Mouse (Mus musculus) ovary, postnatal 10 days (tissue): ENCODE measurements at regions not wholly inside any gene's neighbourhood (a gene's known extent, or its start where the extent isn't known, plus 50 kb on each side); places are given as distances from the start of the nearest gene placed in this dataset.
"Not testable (repeated sequence)": the region's sequence is repeated elsewhere in the genome, so short reads cannot be mapped to it uniquely, and the experiment has no call there.

Experiments
- DNase-seq: peaks from one replicate; pipeline ENCODE4 v3.0.0; 2022; ENCODE audit warnings: low spot score

DNA sequence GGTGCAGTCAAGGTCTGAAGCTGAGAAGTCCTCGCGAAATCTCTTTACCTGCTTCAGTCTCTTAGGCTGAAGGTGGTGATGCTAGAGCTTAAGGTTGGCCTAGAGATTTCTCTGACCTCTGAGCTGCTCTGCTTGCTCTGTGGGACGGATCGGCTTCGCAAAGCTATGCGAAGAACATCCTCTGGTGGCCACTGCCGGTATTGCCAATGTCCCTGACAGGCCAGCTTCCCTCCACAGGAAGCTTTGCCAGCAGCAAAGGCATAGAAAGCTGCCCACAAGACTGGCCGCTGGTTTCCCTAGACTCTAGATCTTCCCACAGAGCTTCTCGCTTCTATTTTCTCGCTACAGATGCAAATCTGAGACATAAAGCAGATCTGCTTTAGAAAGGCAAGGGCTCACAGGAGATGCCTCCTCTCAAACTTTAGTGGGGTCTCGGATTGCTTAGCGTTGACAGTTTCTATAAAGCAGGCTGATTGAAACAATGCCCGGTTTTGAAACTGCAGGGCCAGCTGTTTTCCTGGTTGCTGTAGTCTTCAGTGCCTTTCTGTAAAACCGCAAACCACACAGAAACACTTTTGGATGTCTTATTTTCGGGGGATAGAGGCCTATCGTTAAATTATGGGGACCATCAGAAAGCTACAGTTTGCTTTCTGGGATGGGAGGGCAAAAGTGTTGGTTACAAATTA is 153.7 kb downstream of the Car8 start:
- DNase-seq, result peak; percentile 62

GRCm38 (mm10) chr4:8079349-8079748 is 159.5 kb downstream of the Car8 start:
- no peak for DNase-seq

DNA sequence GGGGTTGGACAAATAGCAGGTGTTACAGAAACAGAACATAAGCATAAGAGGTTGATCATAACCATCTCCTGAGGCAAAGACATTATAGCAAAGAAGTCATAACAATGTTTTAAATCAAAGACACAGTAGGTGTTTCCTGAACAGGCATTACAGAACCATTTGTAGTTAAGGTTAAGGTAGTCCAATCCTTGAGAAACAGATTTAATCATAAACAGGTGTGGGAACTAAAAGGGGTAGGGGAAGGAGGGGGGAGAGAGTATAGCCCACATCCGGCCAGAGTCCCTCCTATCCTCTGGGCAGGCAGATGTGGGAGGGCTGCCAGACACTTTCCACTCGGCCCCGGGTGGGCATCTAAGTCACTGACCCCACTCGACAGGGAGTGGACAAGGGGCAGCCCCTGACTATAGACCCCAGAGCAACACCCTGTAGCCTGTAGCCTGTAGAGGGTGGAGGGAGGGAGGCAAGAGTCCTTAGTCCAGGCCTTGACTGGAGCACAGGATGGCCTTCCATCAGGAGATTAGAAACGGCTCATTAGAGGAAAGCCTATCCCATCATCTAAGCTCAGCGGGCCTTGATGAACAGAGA is 165.8 kb downstream of the Car8 start:
- DNase-seq, result no peak

GRCm38 (mm10) chr4:8070693-8071092 is 168.1 kb downstream of the Car8 start:
- DNase-seq, result not testable (repeated sequence)

DNA sequence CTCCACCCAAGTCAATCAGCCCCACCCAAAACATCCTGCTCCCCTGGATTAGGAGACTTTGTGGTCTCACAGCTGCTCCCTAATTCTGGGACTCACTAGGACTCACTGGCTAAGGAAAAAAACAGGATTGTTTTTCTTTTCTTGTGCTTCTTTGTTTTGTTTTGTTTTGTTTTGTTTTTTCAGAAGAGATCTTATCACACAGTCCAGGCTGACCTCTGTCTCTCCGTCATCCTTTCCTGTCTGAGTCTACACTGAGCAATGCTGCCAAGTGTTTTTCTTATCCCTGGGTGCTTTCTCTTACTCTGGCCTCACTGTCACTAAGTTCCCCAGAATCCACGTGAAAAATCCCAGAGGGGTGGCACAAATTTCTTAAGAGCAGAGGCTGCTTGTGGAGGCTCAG is 170.8 kb downstream of the Car8 start:
- DNase-seq, result no peak

- DNase-seq, result no peak
These were observed 197.1 kb downstream of the Car8 start for GRCm38 (mm10) chr4:8041776-8042175.

DNA sequence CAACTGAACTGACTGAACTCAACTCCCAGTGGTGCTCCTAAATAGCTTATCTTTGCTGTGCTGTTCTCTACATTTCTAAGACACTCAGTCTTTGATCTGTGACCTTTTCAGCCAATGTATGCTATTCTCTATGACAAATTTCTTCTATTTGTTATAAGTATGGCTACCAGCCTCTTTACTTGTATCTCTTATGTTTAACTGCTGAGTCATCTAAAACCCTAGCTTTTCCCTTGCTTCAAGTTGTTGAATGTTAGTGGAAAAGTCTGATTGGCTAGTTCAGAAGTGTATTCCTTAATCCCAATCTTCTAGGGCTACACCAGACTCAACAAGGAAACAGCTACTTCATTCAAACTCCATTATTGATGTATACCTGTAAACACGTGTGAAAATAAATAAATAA is 201.0 kb downstream of the Car8 start:
- DNase-seq, result no peak

DNA sequence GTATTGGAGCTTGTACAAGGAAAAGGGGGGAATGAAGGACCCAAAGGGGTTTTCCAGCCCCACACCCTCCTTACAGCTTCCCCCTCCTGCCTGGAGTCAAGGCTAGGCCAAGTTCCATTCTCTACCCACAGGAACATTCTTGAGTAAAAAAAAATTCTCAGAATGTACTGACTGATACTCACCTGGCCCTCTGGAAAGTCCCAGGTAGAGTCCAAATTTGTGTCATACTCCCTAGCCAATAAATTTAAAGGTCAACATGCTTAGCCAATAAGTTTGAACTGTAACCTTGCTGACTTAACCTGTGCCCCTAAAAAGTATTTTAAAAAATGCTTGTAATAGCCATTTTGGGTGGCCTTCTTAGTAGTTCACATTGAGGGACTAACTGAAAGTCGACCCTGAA is 205.4 kb downstream of the Car8 start:
- not testable (repeated sequence) for DNase-seq

- DNase-seq, result no peak
These were observed 233.7 kb downstream of the Car8 start for GRCm38 (mm10) chr4:8005155-8005554.

DNA sequence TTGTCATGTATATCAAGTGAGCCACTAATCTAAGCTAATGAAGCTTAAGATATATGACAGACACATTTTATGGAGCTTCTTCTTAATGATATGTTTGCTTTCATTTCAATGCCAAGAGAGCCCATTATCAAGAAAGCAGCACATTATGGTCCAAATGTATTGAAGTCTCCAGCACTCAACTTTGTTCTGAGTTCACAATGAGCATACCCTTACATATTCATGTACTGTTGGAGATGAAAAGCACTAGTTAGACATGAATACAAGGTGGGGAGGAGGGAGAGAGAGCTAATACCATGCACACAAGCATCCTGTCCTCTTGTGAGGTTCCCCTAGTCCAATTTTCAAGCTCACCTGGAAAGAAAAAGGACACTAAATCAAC is 241.3 kb downstream of the Car8 start:
- DNase-seq, result no peak

GRCm38 (mm10) chr4:7996923-7997574 is 241.8 kb downstream of the Car8 start:
- no peak for DNase-seq

GRCm38 (mm10) chr4:7992944-7993343 is 245.9 kb downstream of the Car8 start:
- DNase-seq, result no peak

DNA sequence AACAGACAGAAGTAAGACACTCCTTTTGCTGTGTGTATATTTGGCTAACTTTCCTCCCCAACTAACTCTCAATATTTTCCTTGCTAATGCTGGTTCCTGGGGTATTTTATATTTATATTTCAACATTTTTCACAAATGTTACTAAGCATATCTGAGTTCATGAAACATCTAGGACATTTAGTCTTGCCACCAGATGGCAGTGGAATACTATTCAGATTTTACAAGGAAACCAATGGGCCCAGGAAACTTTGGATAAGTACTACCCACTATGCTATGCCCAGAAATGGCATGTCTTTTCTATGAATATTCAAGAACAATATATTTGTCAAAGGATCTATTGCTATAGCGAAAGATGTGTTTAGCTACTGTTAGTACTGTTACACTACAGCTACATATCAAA is 251.1 kb downstream of the Car8 start:
- DNase-seq, result no peak

DNA sequence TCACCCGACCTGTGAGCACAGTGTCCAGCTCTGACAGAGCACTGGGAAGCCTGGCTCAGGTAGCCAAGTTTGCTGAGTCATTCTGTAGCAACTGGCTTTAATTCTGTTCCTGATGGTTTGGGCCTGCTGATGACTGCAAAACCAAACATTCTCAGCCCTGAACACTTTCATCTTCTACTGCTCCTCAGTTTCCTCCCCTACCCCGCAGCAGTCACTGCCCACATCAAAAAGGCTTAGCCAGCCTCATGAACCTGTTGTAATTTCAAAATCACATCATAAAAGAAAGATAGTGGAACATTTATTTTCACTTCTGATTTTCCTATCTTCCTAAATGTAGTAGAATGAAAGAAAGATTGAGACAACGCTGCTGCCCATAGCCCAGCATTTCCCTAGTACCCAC is 251.5 kb downstream of the Car8 start:
- no peak for DNase-seq

DNA sequence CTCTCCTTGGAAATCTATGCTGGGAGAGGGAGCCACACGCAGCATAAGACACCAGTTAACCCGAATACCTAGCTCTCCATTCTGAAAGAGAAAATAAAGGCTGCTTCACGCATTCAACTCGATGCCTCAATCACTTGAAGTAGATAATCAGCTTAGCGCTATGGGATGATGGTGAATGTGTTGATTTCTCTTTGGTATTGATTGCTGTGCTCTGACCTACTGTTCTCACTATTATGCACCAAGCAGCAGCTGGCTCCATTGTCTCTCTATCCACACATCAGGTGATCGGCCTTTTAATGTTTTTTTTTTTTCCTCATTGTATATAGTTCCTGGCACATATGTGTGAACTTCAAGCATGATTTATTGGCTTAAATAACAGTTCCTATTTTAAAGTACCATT is 254.0 kb downstream of the Car8 start:
- DNase-seq, result no peak

DNA sequence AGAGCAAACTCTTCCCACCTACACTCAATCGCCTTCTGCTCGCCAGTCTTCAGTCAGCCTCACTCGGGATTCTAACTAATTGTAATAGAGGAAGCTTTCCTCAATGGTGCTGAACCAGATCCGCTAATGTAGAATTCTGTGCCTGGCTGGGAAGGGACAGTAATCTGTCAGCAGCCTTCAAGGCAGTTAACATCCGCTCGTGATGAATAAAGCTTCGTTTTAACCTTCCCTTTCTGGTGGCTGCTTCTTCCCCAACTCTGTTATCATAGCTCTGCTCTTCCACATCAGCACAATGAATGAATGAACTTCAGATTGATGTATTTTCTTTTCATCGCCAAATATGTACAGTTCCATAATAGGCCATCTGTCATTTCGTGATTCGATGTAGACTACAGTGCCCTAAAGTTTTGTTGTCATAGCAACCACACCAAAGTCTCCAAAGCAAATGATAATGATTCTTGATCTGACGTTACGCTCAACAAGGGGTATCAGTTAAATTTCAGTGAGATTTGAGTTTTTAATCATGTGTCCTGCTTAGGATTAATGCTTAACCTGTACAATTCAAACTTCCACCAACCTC is 259.0 kb downstream of the Car8 start:
- no peak for DNase-seq

DNA sequence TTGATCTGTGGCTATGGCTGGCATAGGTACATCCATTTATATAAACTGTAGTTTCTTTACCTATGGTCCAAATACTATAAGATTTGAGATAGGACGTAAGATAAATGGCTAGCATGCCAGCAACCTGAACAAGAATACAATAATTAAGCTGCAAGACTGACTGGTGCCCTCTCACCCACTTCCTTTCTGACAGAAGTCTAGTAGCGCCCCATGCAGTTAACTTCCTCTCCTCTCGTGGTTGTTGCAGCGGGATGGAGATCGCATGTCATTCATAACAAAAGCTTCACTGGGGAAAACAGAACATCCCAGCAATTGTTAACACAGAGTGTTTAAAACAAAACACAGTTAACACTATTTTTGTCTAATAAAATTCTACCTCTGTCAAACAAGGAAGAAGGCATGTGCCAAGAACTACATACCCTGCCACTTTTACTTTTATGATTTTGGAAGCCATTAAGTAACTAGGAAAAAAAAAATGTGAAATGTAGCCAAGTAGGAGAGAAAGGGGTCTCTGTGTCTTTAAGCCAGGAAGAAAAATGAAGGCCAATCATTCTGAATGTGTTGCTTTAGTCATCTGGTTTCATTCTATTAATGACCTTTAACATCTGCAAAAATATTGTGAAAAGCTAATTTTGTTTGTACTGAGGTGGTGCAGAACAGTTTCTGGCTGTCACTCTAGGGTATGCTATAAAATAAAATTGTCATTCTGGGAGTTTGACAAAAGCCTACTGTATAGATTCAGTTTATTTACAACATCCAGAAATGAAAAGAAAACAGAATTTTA is 261.0 kb downstream of the Car8 start:
- DNase-seq, result no peak

DNA sequence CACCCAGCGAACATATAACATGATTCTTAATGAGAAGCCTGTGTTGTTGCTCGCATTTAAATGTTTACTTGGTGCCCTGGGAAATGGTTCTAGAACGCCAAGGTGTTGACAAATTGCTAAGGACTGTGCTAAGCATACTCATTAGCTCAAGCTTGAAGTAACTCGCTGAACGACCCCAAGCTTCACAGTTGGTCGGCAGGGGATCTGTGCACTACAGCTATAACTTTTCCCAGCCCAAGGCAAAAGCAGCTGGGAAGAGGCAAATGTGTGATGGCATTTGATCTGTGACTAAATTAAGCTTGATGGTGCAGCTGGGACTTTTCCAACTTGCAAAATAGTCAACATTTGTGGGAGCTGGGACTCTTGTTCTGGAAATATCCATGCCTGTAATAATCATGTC is 268.6 kb downstream of the Car8 start:
- DNase-seq, result no peak

DNA sequence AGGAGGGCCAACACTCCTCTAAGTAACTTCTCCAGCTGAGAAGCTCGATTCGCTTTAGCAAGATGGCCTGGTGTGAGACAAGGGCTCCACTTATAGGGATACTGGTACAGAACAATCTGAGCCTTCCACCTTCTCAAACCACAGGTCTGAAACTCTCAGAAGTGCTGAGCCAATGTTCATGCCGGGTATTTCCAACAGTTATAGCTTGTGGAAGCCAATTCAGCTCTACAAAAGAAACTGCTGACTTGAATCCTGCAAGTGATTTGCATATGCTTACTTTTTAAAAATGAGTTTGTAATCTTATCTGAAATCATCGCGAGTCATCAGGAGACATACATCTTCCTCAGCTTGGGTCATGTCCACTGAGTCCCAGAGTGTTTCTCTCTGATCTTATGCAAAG is 273.2 kb downstream of the Car8 start:
- no peak for DNase-seq

GRCm38 (mm10) chr4:7961521-7962172 is 277.2 kb downstream of the Car8 start:
- no peak for DNase-seq

DNA sequence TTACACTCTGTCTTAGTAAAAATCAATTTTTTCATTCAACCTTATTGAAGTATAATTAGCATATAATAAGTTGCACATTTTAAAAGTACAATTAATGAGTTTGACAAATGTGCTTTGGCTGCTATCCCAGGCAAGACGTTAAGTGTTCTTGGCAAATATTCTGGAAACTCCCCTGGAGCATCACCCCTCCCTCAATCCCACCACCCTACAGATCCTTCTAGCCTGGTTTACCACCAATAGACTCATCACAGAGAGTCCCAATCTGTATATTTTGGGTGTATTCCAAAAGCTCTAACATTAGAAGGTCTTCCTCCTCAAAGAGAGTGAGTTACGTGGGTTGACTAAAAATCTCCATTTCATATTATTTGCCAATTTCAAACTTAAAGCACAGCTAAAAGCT is 278.5 kb downstream of the Car8 start:
- DNase-seq, result no peak

- DNase-seq, result no peak
These were observed 290.8 kb downstream of the Car8 start for GRCm38 (mm10) chr4:7948020-7948419.
